Mouse (Mus musculus) ES-E14 (cell line): ENCODE results near the gene Farsa. TPM values are rescaled to one million over a fixed set of nuclear protein-coding genes. Genes with fewer than 3 reads are reported as not detected.
"Not testable (repeated sequence)": the region's sequence is repeated elsewhere in the genome, so short reads cannot be mapped to it uniquely, and the experiment has no call there.

ENCODE experiments used
- DNase-seq: peaks from one replicate; pipeline ENCODE4 v3.0.0-alpha.2; 2013; ENCODE audit warnings: low read depth, low spot score
- H3K27ac ChIP-seq: 2 replicates; pipeline ENCODE4 v1.5.1; 2012; ENCODE audit warnings: low read depth, mild to moderate bottlenecking, low read length, moderate library complexity, mixed read lengths; ENCODE audit not compliant: poor library complexity, insufficient read depth, severe bottlenecking
- H3K36me3 ChIP-seq: 2 replicates; pipeline ENCODE4 v1.6.1; 2012; ENCODE audit warnings: mild to moderate bottlenecking, low read length, moderate library complexity, mixed read lengths; ENCODE audit not compliant: control insufficient read depth, poor library complexity, insufficient read depth, severe bottlenecking
- H3K4me1 ChIP-seq, 2 experiments: fragments of 150-350 bp in 1 of 2; sonication (generic) in 1 of 2; 2 replicates each; pipeline ENCODE4 v1.6.1; 2012; ENCODE audit warnings: low read length in 2 of 2, mild to moderate bottlenecking in 1 of 2, mixed read lengths in 1 of 2; ENCODE audit not compliant: control insufficient read depth in 2 of 2, insufficient read depth in 2 of 2, poor library complexity in 1 of 2
- H3K4me3 ChIP-seq, 2 experiments: fragments of 150-350 bp in 1 of 2; sonication (generic) in 1 of 2; 2 replicates each; pipeline ENCODE4 v1.5.1; 2012; ENCODE audit warnings: low read length in 2 of 2, low read depth in 1 of 2, mild to moderate bottlenecking in 1 of 2, mixed read lengths in 1 of 2; ENCODE audit not compliant: insufficient read depth in 1 of 2, poor library complexity in 1 of 2, severe bottlenecking in 1 of 2
- H3K9ac ChIP-seq: 2 replicates; pipeline ENCODE4 v1.6.1; 2012; ENCODE audit warnings: low read depth, mild to moderate bottlenecking, low read length, mixed read lengths; ENCODE audit not compliant: poor library complexity, insufficient read depth, severe bottlenecking
- H3K9me3 ChIP-seq: fragments of 150-350 bp; sonication (generic); 2 replicates; pipeline ENCODE4 v1.6.1; 2012; ENCODE audit warnings: low read depth, mild to moderate bottlenecking, low read length; ENCODE audit not compliant: control insufficient read depth, insufficient read depth
- CHD2 ChIP-seq: IDR thresholded peaks from 2 replicates; pipeline ENCODE4 v1.6.1; 2014; ENCODE audit warnings: mild to moderate bottlenecking, low read depth, low read length, inconsistent platforms
- HCFC1 ChIP-seq: IDR thresholded peaks from 2 replicates; pipeline ENCODE4 v1.6.1; 2012; ENCODE audit warnings: low read length, inconsistent platforms, borderline replicate concordance; ENCODE audit not compliant: insufficient read depth
- MAFK ChIP-seq: IDR thresholded peaks from 2 replicates; pipeline ENCODE4 v1.6.1; 2014; ENCODE audit warnings: mild to moderate bottlenecking, low read depth, low read length, inconsistent platforms; ENCODE audit not compliant: insufficient read depth
- ZC3H11A ChIP-seq: IDR thresholded peaks from 2 replicates; pipeline ENCODE4 v1.6.1; 2012; ENCODE audit warnings: low read depth, mild to moderate bottlenecking, inconsistent platforms, low read length, borderline replicate concordance
- ZNF384 ChIP-seq: IDR thresholded peaks from 2 replicates; pipeline ENCODE4 v1.6.1; 2012; ENCODE audit warnings: low read depth, low read length, inconsistent platforms
- in situ Hi-C, 2 experiments: fragments of 600-800 bp; cut with MboI; formaldehyde crosslinking; loops; one replicate each; pipeline ENCODE4 v1.15.1; 2025; ENCODE audit warnings: low sequenced_read_pairs in 2 of 2, inconsistent platforms in 1 of 2; ENCODE audit not compliant: unreplicated experiment in 2 of 2
- total RNA-seq: library from RNA; depleted of rRNA; stranded (reverse); fragments of 300-350 nt; gene quantifications from 2 replicates; pipeline ENCODE4 v1.2.3, GENCODE M21; 2012

Gene Farsa
- total RNA-seq, 1 experiment: 123 TPM

DNA sequence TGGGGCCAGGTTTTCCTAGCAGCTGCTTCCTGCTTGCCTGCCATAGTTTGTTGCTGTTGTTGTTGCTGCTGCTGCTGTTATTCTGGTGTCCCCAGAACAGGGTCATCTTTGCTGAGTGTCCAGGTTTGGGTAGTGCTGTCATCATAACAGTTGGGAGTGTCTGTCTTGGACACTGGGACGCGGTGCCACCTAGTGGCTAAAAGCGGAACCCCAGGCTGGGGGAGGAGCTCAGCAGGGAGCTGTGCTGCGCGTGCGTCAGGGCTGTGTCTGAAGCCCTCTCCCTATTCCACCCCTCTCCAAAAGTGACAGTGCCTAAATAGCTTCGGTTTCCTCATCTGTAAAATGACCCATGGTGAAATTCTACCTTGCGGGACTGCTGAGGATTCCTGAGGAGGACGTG, 41.2 kb upstream of the Farsa start:
- H3K27ac ChIP-seq: no peak overlapping the region
- H3K4me1 ChIP-seq: no peaks in the 10 kb centered on the region; a peak in 1 of 4 replicates
- H3K4me3 ChIP-seq: no peak overlapping the region
- peak; percentile 90 for DNase-seq
- in situ Hi-C loops: loop anchor here (5.0 to 10.0 kb wide), 2 partner anchors 111 to 118 kb away; partner anchors contain the start of gene Lyl1 (in 1 of the 2)
- no peak overlapping the region for H3K9ac ChIP-seq
- H3K36me3 ChIP-seq: no peaks in the 10 kb centered on the region
- TF ChIP-seq MAFK: peak; percentile 33; the same call in 1 of the 2 replicates
- no peak for TF ChIP-seq HCFC1
- no peaks in the 10 kb centered on the region for H3K9me3 ChIP-seq

DNA sequence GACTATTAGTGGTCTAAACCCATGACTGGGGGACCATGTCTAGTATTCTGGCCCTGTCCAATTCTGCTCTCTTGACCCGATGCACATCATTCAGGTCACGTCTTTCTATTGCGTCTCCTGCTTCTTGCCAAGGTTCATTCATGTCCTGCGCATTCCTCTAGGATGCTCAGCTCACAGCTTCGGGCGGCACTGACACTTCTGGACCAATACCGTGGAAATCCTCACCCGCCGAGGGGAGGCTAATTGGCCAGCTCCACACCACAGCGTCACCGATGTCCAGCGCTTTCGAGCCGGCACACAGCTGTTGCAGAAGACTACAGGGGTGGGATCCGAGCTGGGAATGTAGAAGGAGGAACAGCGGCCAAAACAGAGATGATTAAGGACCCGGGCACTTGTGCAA, 40.7 kb upstream of the Farsa start:
- H3K9me3 ChIP-seq: no peaks in the 10 kb centered on the region

DNA sequence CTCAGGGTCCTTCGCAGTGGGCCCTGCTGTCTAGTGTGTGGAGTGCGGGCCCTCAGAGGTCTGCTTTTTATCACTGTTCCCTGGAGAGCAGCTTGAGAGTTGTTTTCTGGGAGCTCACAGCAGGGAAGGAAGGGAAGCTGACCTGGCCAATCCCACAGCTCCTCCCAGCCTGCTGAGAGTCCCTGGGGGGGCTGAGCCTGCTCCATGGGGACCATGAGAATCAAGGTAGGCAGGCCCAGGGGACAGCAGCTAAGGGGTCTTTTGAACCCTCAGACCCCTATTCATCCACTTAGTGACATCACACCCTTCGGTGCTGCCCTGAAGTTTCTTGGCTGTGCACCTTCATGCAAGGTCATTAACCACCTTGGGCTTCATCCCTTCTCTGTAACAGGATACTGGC, 34.1 kb upstream of the Farsa start, which contains the start of gene Dand5:
Gene Dand5 (minus strand): TSS at position 101 of the 400 bp plus-strand sequence.
- in situ Hi-C loops: no loop called here
- Histone ChIP-seq H3K36me3 (no peaks in the 10 kb centered on the region), H3K9me3 (no peaks in the 10 kb centered on the region), H3K4me1 (no peaks in the 10 kb centered on the region), H3K27ac (no peak within 1 kb of the TSS), H3K4me3 (no peak within 1 kb of the TSS), H3K9ac (no peak within 1 kb of the TSS)
- DNase-seq: no peak
- TF ChIP-seq ZNF384: no peak
- no peak for TF ChIP-seq MAFK
- no peak for TF ChIP-seq CHD2
- TF ChIP-seq ZC3H11A: no peak
- no peak for TF ChIP-seq HCFC1

More for the DNA sequence above, 40.7 kb upstream of the Farsa start:
- Histone ChIP-seq H3K9ac (no peak overlapping the region), H3K4me1 (no peaks in the 10 kb centered on the region; a peak in 1 of 4 replicates), H3K4me3 (no peak overlapping the region), H3K36me3 (no peaks in the 10 kb centered on the region), H3K27ac (no peak overlapping the region)
- no peak for DNase-seq
- in situ Hi-C loops: loop anchor here (5.0 to 10.0 kb wide), 2 partner anchors 111 to 119 kb away; partner anchors contain the start of gene Lyl1 (in 1 of the 2)
- TF ChIP-seq CHD2 (no peak), ZC3H11A (no peak)

DNA sequence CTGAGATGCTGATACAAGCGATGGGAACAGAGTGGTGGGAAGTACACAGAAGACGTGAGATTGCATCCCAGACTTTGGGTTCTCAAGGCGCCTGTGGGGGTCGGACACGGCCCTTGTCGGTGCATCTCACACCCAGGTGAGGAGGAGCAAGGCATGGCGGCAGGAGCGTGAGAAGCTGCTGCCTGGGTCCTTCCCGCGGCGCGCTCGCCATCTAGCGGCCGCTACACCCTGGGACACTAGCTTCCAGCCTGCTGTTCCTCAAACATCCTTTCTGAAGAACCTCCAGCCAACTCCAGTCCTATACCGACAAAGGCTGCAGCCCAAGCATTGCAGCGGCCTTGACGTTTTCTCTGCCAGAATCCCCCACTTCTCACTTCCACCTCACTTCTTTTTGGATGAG, 33.1 kb upstream of the Farsa start:
- no peak overlapping the region for H3K9ac ChIP-seq
- H3K36me3 ChIP-seq: no peaks in the 10 kb centered on the region
- no peak for DNase-seq
- H3K9me3 ChIP-seq: no peaks in the 10 kb centered on the region
- no peaks in the 10 kb centered on the region for H3K4me1 ChIP-seq
- TF ChIP-seq CHD2 (no peak), MAFK (no peak), ZNF384 (no peak), HCFC1 (no peak), ZC3H11A (no peak)
- no peak overlapping the region for H3K4me3 ChIP-seq
- H3K27ac ChIP-seq: no peak overlapping the region
- in situ Hi-C loops: no loop called here

DNA sequence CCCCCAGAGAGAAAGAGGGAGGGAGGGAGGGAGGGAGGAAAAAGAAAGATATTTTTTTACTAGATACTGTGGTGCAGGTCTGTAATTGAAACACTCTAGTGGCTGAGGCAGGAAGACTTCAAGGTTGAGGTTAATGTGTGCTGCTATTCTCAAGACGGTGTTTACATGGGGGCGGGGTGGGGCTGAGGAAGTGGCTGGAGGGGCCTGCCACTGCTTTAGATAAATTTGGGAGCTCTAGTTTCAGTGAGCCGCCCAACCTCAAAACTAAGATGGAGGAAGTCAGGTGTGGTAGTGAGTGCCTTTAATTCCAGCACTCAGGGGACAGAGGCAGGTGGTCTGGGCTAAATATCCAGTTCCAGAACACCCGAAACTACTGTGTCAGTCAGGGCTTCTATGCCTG, 31.2 kb upstream of the Farsa start:
- no peak for TF ChIP-seq CHD2
- no peaks in the 10 kb centered on the region for H3K9me3 ChIP-seq
- H3K9ac ChIP-seq: no peak overlapping the region
- H3K4me1 ChIP-seq: no peaks in the 10 kb centered on the region
- no peak for DNase-seq
- no peak overlapping the region for H3K4me3 ChIP-seq
- in situ Hi-C loops: no loop called here
- H3K36me3 ChIP-seq: no peaks in the 10 kb centered on the region
- no peak overlapping the region for H3K27ac ChIP-seq

DNA sequence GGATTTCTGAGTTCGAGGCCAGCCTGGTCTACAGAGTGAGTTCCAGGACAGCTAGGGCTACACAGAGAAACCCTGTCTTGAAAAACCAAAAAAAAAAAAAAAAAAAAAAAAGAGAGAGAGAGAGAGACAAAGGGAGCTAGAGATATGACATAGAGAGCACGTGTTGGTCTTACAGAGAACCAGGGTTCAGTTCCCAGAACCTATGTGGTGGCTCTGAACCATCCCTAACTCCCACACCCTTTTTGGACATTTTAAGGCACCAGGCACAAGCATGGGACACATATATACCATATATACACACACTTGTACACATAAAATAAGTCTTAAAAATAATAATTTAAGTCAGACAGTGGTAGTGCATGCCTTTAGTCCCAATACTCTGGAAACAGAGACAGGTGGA, 30.3 kb upstream of the Farsa start:
- DNase-seq, in situ Hi-C loops, H3K4me3 ChIP-seq: not testable (repeated sequence)

More for the DNA sequence above, 30.3 kb upstream of the Farsa start:
- not testable (repeated sequence) for H3K36me3 ChIP-seq, H3K4me1 ChIP-seq, H3K9ac ChIP-seq, H3K9me3 ChIP-seq, H3K27ac ChIP-seq
